10 mouse cellular contexts compared by ENCODE assay signal in the genomic region with DNA sequence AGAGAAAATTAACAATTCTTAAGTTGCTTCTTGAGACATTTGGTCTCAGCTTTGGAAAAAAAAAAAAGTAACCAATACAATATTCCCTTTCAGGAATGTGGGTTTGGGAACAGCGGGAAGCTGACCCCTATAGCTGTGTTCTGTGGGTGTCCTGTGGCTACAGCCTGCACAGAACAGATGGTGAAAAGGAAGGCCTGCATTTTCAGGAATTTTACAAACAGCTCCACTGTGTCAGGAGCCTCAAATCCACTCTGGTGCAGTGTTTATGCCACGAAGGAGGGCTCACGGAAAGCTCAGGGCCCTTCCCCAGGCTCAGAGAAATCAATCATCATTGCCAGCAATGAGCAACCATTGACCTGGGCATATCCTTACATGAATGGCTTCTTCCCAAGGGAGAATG. TPM values are rescaled to one million over a fixed set of nuclear protein-coding genes. Genes with fewer than 3 reads are reported as not detected.
DNase-seq lines count a peak whose midpoint lies in the region; ATAC-seq and TF ChIP-seq lines count a peak whose summit lies in the region.
"Had no signal": no experiment of that assay in that cellular context is flagged by ENCODE, and none has a peak within 500 bp of the region (broad histone marks: within the 10 kb centered on the region; RNA-seq: fewer than 3 reads in every experiment).

No protein-coding gene starts in this region.

- H3K9ac ChIP-seq in kidney, embryonic 15.5 days: 0 out of 2 replicates have a peak overlapping the region, but pooled peaks have one; percentile 14
- 0 out of 2 replicates have a peak overlapping the region, but pooled peaks have one; percentile 38 for H3K9ac ChIP-seq in embryonic facial prominence, embryonic 14.5 days (ENCODE audit: low read depth, low read length)
- no peak overlapping the region for H3K9ac ChIP-seq in limb, embryonic 15.5 days
- H3K9ac ChIP-seq: liver, embryonic 15.5 days had no signal

- peak overlapping the region; percentile 41; the same call in 1 of the 2 replicates for H3K27ac ChIP-seq in kidney, embryonic 15.5 days
- no peak overlapping the region for H3K27ac ChIP-seq in kidney, adult 2 months (ENCODE audit: insufficient read depth, low read depth, low read length)
- peak overlapping the region; percentile 65; the same call in 1 of the 2 replicates for H3K27ac ChIP-seq in embryonic facial prominence, embryonic 14.5 days (replicated peaks; ENCODE audit: low read depth, low read length)
- 0 out of 2 replicates have a peak overlapping the region, but pooled peaks have one; percentile 8 for H3K27ac ChIP-seq in limb, embryonic 15.5 days
- H3K27ac ChIP-seq: liver, embryonic 15.5 days had no signal

- peak overlapping the region; percentile 52 for H3K4me2 ChIP-seq in kidney, embryonic 15.5 days
- peak overlapping the region; percentile 43 for H3K4me2 ChIP-seq in embryonic facial prominence, embryonic 14.5 days (ENCODE audit: low read depth, low read length)
- peak overlapping the region; percentile 25 for H3K4me2 ChIP-seq in limb, embryonic 15.5 days
- H3K4me2 ChIP-seq: liver, embryonic 15.5 days had no signal

- H3K27me3 ChIP-seq in kidney, embryonic 15.5 days: 0 out of 2 replicates have a peak, but pooled peaks cover 3% of the 10 kb centered on the region
- no peaks in the 10 kb centered on the region for H3K27me3 ChIP-seq in kidney, adult 2 months (replicated peaks; ENCODE audit: control insufficient read depth, insufficient read depth, low read length)
- H3K27me3 ChIP-seq in embryonic facial prominence, embryonic 14.5 days (replicated peaks; ENCODE audit: control insufficient read depth, insufficient read depth, low read length): no peaks in the 10 kb centered on the region
- no peaks in the 10 kb centered on the region for H3K27me3 ChIP-seq in limb, embryonic 15.5 days
- H3K27me3 ChIP-seq: liver, embryonic 15.5 days; Patski had no signal

- TF ChIP-seq CTCF in kidney, adult 2 months (conservative IDR thresholded peaks at IDR 0.05; ENCODE audit: insufficient read depth, insufficient read length, low read depth, low read length): no peak

- no peaks in the 10 kb centered on the region for H3K9me3 ChIP-seq in kidney, embryonic 15.5 days (replicated peaks)
- no peaks in the 10 kb centered on the region for H3K9me3 ChIP-seq in embryonic facial prominence, embryonic 14.5 days (ENCODE audit: control insufficient read depth, low read length)
- H3K9me3 ChIP-seq in limb, embryonic 15.5 days: no peaks in the 10 kb centered on the region
- H3K9me3 ChIP-seq: liver, embryonic 15.5 days had no signal

- peaks cover 9% of the 10 kb centered on the region for H3K4me1 ChIP-seq in kidney, embryonic 15.5 days
- no peaks in the 10 kb centered on the region for H3K4me1 ChIP-seq in kidney, adult 2 months (ENCODE audit: control insufficient read depth, insufficient read depth, low read length)
- H3K4me1 ChIP-seq in embryonic facial prominence, embryonic 14.5 days (ENCODE audit: control insufficient read depth, insufficient read depth, low read length): peaks cover 7% of the 10 kb centered on the region
- H3K4me1 ChIP-seq in limb, embryonic 15.5 days: peaks cover 6% of the 10 kb centered on the region

- no peak for ATAC-seq in kidney, embryonic 15.5 days (replicated peaks; ENCODE audit: low FRiP score)
- ATAC-seq in embryonic facial prominence, embryonic 14.5 days (ENCODE audit: low read depth): no peak
- ATAC-seq in limb, embryonic 15.5 days (ENCODE audit: insufficient number of reproducible peaks, low FRiP score, low TSS enrichment, low read depth): no peak
- ATAC-seq in erythroid progenitor cell, adult 5-6 weeks (replicated peaks; ENCODE audit: low FRiP score, poor library complexity, severe bottlenecking): no peak
- ATAC-seq: Patski had no signal

- no peaks in the 10 kb centered on the region for H3K36me3 ChIP-seq in kidney, embryonic 15.5 days
- no peaks in the 10 kb centered on the region for H3K36me3 ChIP-seq in kidney, adult 2 months (ENCODE audit: control insufficient read depth, insufficient read depth, low read length)
- H3K36me3 ChIP-seq in embryonic facial prominence, embryonic 14.5 days (ENCODE audit: control insufficient read depth, insufficient read depth, low read length): no peaks in the 10 kb centered on the region
- H3K36me3 ChIP-seq in limb, embryonic 15.5 days: no peaks in the 10 kb centered on the region
- H3K36me3 ChIP-seq: liver, embryonic 15.5 days had no signal

- no peak overlapping the region for H3K4me3 ChIP-seq in kidney, embryonic 15.5 days (replicated peaks)
- H3K4me3 ChIP-seq in kidney, adult 2 months (ENCODE audit: insufficient read depth, low read depth, low read length): no peak overlapping the region
- H3K4me3 ChIP-seq in embryonic facial prominence, embryonic 14.5 days (ENCODE audit: low read depth, low read length): no peak overlapping the region
- H3K4me3 ChIP-seq in limb, embryonic 15.5 days: peak overlapping the region; percentile 1; the same call in 1 of the 2 replicates
- H3K4me3 ChIP-seq: liver, embryonic 15.5 days had no signal

- TF ChIP-seq POLR2A in kidney, adult 2 months (IDR thresholded peaks at IDR 0.05; ENCODE audit: low read depth, low read length): no peak

- WGBS in kidney, embryonic 15.5 days: 54% methylated on average over 3 of the region's 3 CpGs
- WGBS in kidney, adult 2 months: 74% methylated on average over 3 of the region's 3 CpGs
- 21% methylated on average over 3 of the region's 3 CpGs for WGBS in embryonic facial prominence, embryonic 14.5 days
- 39% methylated on average over 3 of the region's 3 CpGs for WGBS in limb, embryonic 15.5 days

- DNase-seq in kidney, adult 2 months: no peak
- peak; percentile 57 for DNase-seq in cerebellum, adult 9-11 months
- DNase-seq in embryonic facial prominence, embryonic 14.5 days (ENCODE audit: low spot score): no peak
- no peak for DNase-seq in layer of hippocampus, postnatal 10 days (ENCODE audit: low spot score in 2 of 2)
- DNase-seq: kidney, postnatal 14 days had no signal

RNA-seq across cellular contexts. Expression of a gene that starts 21.5 kb away (rescaled TPM):
- 40.0 and 43.8 TPM in 2 replicates for polyA plus RNA-seq in kidney, embryonic 15.5 days (2015; fragmentation: Nextera tagmentation; extraction: Ambion mirVana)
- polyA plus RNA-seq in kidney, adult 2 months (2012; rRNA removed): 57.2 and 68.8 TPM in 2 replicates
- polyA plus RNA-seq in embryonic facial prominence, embryonic 14.5 days (2014; fragmentation: Nextera tagmentation; extraction: Ambion mirVana): 44.1 and 46.7 TPM in 2 replicates
- polyA plus RNA-seq in limb, embryonic 15.5 days (2015; fragmentation: Nextera tagmentation; extraction: Ambion mirVana): 61.9 and 66.6 TPM in 2 replicates
- total RNA-seq in erythroid progenitor cell, adult 5-6 weeks (2015; ENCODE audit: low replicate concordance): 0.72 and 16.8 TPM in 2 replicates
- total RNA-seq in erythroid progenitor cell, adult 5-6 weeks (2017; ENCODE audit: low replicate concordance): 5.1 and 8.6 TPM in 2 replicates
- 1 to 10 TPM; 6.1 to 6.4 TPM for total RNA-seq in layer of hippocampus, postnatal 10 days (2021)

RNA-seq across cellular contexts. Expression of a gene that starts 34.4 kb away (rescaled TPM):
- polyA plus RNA-seq in kidney, embryonic 15.5 days (2015; fragmentation: Nextera tagmentation; extraction: Ambion mirVana): 12.1 and 13.5 TPM in 2 replicates
- 28.9 and 30.6 TPM in 2 replicates for polyA plus RNA-seq in kidney, adult 2 months (2012; rRNA removed)
- 17.8 and 22.4 TPM in 2 replicates for polyA plus RNA-seq in embryonic facial prominence, embryonic 14.5 days (2014; fragmentation: Nextera tagmentation; extraction: Ambion mirVana)
- 15.3 and 16.7 TPM in 2 replicates for polyA plus RNA-seq in limb, embryonic 15.5 days (2015; fragmentation: Nextera tagmentation; extraction: Ambion mirVana)
- total RNA-seq in erythroid progenitor cell, adult 5-6 weeks (2015; ENCODE audit: low replicate concordance): 18.4 and 39.4 TPM in 2 replicates
- total RNA-seq in erythroid progenitor cell, adult 5-6 weeks (2017; ENCODE audit: low replicate concordance): 10.5 and 15.8 TPM in 2 replicates
- 100 to 1,000 TPM; 276 to 295 TPM for total RNA-seq in layer of hippocampus, postnatal 10 days (2021)
